Mouse (Mus musculus): ENCODE measurements around the gene Ccdc106.
"Not testable (repeated sequence)": the region's sequence is repeated elsewhere in the genome, so short reads cannot be mapped to it uniquely, and the experiment has no call there.

The Ccdc106 gene

DNA sequence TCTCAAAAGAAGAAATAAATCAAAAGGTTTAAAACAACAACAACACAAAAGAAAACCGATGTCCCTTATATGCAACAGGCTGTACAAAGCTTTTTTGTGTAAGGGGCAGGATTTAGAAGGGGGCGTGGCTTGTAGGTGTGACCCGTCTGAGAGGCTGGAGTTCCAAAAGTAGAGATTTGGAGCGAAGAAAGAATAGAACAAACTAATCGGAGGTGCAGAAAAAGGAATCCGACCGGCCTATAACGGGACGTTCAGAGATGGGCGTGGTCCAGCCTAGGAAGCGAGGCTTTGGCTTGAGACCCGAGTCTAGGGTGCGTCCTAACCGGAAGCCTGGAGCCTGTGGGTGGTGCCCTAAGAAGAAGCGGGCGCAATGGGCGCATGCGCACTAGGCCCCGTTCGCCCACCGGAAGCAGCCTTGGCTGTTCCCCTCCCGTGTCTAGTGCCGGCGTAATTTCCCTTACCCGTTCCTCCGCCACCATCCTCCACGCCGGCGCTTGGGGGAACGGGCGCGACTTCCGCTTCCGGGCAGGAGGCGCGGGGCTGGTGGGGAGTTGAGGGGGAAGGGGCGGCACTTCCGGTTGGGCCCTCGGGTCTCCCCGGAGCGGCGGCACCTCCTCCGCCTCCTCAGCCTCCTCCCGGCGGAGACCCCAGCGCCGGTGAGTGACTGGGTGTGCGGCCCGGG lies at the start of gene Ccdc106, which contains the start of gene Zfp865:
Ccdc106 (plus strand) TSS at position 554 of the 682 bp plus-strand sequence.
Zfp865 (plus strand) TSS at position 377 of the 682 bp plus-strand sequence.
- in situ Hi-C loops (cut with MboI; ENCODE audit: low pct_unique_long_range_greater_than_20kb in 1 of 2, low sequenced_read_pairs in 2 of 2, unreplicated experiment in 1 of 2) = loop anchor here in 1 of 2 experiments (5.0 kb wide), 1 partner anchor 42 kb away; the partner anchor contains the start of gene U2af2

DNA sequence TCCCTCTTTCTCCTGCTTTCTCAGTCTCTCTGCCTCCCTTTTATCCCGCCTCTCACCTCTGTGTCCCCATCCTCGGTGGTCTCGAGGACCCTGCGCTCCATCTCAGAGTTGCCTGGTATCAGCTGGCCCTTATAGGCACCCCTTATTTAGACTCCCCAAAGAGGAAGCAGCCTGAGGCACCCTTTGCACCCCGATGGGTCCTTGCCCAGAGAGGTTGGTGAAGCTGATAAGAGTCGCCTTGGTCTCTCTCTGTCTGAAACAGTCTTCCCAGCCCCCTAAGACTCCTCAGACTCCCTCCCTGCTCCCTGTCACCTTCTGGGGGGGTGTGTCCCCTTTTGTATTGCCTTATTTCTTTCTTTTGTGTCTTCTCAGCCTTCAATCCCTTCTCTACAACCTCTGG lies 49.3 kb upstream of the Ccdc106 start, which contains the start of gene Sbk3:
Sbk3 (minus strand) TSS at position 101 of the 400 bp plus-strand sequence.
- in situ Hi-C loops (cut with MboI; ENCODE audit: low pct_unique_long_range_greater_than_20kb in 1 of 2, low sequenced_read_pairs in 2 of 2, unreplicated experiment in 1 of 2) = no loop called here

DNA sequence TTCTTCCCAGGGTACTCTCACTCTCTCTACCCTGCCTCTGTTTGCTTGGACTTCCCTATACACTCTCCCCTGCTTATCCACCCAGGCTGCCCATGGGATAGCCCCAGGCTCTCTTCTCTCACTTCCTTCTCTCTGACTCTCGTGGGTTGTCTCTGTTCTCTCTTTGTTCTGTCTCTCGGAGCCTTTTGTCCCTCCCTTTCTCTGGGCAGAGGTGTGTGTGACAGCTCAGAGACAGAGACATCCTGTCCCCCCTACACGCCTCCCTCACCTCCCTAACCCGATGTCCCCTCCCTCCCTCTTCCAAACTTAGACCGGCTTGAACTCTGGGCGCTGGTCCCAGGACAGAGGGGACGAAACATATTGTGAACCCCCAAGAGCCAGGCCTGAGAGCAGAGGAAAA lies 48.6 kb upstream of the Ccdc106 start:
- in situ Hi-C loops (cut with MboI; ENCODE audit: low pct_unique_long_range_greater_than_20kb in 1 of 2, low sequenced_read_pairs in 2 of 2, unreplicated experiment in 1 of 2) = no loop called here

DNA sequence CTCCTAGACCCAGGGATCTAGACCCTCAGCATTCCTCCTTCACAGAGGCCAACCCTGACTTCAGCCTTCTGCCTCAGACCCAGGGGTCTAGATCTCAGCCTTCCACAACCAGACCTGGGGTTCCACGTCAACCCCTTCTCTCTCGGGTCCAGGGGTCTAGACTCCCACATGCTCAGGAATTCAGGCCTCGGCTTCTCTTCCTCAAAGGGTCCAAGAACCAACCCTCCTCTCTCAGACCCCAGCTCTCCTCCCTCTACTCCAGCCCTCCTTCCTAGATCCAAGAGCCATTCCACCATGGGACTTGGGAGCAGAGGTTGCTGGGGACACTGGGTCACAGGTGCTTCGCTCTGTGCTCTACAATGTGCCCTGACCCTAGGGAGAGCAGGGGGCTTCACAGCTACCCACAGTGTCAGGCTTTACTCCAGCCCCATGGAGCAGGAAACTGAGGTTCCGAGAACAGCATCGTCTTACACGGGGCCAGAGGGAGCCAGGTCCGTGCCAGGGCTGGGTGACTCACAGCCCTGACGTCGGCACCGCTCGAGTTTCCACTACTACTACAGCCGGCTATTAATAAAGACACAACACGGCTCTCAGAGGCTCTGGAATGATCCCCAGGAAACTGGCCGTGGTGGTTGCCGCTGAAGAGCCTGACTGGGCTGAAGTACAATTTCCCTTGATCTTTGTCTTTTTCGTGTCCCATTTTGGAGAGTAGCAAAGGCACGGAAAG lies 47.9 kb upstream of the Ccdc106 start:
- in situ Hi-C loops (cut with MboI; ENCODE audit: low pct_unique_long_range_greater_than_20kb in 1 of 2, low sequenced_read_pairs in 2 of 2, unreplicated experiment in 1 of 2) = no loop called here

DNA sequence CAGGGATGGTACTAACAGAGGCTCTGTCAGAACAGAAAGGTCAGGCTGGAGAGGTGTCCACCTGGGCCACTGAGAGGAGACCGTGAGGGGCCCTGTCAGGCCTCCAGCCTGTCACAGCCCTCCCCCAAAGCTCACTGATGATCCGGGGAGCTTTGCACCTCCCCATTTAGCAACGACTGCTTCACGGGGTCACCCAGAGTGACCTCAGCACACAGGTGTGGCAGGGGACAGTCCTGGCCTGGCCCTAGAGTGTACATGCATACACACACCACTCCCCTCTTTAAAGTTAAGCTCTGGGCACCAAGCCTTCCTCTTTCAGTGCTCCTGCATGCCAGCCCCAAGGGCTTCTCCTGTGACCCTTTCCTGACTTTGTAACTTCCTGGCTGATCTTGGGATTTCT lies 44.9 kb upstream of the Ccdc106 start:
- in situ Hi-C loops (cut with MboI; ENCODE audit: low pct_unique_long_range_greater_than_20kb in 1 of 2, low sequenced_read_pairs in 2 of 2, unreplicated experiment in 1 of 2) = loop anchor here in 1 of 2 experiments (5.0 kb wide), 1 partner anchor 33 kb away; no protein-coding TSS in a partner anchor

DNA sequence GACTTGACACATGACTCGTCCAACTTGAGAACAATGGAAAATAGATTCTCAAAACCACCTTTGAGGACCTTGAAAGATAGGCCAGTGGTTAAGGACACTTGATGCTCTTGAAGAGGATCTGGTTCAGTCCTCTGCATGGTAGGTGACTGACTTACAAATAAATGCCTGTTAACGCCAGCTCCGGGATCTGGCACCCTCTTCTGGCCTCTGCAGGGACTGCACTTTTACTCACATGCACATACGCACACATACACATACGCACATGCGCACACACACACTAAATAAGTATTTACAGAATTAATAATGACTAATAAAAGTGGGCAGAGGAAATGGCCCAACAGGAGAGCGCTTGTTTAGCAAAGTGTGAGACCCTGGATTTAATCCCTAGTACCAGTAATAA lies 43.5 kb upstream of the Ccdc106 start:
- in situ Hi-C loops (cut with MboI; ENCODE audit: low pct_unique_long_range_greater_than_20kb in 1 of 2, low sequenced_read_pairs in 2 of 2, unreplicated experiment in 1 of 2) = loop anchor here in 1 of 2 experiments (5.0 kb wide), 1 partner anchor 35 kb away; no protein-coding TSS in a partner anchor

DNA sequence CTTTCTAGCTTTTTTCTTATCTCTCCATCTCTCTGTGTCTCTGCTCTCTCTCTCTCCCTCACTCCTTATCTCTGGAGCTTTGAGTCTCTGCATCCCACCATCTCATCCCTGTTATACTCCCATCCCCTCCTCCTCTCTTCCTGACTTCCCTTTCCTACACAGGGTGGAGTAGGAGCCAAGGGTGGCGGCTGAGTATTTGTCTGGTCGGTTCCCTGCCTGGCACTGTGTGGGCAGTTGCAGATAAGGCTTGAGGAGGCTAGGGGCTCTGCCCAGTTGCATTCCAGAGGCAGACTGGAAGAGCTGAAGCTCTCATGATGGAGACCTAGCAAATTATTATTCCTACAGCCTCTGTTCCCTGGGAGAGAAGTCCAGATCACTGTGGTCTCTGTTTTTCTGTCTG lies 32.1 kb upstream of the Ccdc106 start:
- in situ Hi-C loops (cut with MboI; ENCODE audit: low pct_unique_long_range_greater_than_20kb in 1 of 2, low sequenced_read_pairs in 2 of 2, unreplicated experiment in 1 of 2) = no loop called here

DNA sequence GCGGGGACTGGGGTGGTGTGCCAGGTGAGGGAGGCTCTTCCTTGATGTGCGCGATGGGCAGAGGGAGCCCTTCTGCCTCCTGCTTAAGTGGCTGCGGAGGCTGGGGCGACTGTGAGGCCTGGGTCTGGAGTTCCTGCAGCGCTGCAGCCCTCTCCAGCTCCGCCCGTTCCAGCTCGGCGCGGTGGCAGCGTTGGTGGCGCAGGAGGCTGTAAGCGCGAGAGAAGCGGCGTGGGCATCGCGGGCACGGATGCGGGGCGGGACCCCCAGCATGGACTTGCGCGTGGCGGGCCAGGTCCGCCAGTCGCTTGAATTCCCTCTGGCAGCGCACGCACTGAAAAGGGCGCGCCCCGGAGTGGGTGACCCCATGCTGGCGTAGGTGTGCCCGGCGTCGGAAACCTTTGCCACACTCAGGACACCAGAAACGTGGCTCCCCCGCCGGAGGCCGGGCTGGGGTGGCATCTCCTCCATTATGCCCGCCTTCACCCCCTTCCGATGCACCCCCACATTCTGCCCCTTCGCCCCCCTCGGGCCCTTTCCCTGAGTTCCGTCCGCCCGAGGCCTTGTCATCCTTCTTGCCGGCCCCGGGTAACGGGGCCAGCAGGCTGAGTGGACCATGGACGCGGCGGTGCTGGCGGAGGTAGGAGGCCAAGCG lies 26.9 kb upstream of the Ccdc106 start:
- in situ Hi-C loops (cut with MboI; ENCODE audit: low pct_unique_long_range_greater_than_20kb in 1 of 2, low sequenced_read_pairs in 2 of 2, unreplicated experiment in 1 of 2) = no loop called here

DNA sequence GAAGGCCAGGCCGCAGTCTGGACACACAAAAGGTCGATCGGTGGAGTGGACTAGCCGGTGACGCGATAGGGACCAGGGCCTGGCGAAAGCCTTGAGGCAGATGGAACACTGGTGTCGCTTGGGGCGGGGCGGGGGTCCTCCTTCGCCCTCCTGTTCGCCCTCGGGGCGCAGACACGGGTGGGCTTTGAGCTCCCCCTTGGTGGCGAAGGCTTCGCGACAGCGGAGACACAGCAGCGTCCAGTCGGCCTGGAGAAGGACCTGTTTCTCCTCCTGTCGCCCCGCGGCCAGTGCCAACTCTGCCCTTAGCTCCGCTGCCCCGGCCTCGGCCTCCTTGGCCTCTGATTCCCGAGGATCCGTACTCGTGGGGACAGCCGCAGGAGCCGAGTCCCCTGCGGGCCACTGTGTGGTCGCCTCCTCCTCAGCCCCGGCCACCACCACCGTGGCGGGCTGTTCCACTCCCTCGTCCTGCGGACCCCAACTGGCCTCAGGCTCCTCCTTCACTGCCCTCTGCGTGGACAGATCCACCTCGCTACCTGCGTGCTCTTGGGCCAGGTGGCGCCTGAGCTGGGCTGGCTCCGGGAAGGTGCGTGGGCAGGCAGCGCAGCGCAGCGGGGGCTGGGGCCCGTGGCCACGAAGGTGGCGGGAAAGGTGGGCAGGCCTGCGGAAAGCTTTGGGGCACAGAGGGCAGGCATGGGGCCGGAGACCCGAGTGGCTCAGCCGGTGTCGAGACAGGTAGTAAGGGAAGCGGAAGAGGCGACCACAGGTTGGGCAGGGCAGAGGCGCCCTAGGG lies 26.2 kb upstream of the Ccdc106 start:
- in situ Hi-C loops (cut with MboI; ENCODE audit: low pct_unique_long_range_greater_than_20kb in 1 of 2, low sequenced_read_pairs in 2 of 2, unreplicated experiment in 1 of 2) = no loop called here

DNA sequence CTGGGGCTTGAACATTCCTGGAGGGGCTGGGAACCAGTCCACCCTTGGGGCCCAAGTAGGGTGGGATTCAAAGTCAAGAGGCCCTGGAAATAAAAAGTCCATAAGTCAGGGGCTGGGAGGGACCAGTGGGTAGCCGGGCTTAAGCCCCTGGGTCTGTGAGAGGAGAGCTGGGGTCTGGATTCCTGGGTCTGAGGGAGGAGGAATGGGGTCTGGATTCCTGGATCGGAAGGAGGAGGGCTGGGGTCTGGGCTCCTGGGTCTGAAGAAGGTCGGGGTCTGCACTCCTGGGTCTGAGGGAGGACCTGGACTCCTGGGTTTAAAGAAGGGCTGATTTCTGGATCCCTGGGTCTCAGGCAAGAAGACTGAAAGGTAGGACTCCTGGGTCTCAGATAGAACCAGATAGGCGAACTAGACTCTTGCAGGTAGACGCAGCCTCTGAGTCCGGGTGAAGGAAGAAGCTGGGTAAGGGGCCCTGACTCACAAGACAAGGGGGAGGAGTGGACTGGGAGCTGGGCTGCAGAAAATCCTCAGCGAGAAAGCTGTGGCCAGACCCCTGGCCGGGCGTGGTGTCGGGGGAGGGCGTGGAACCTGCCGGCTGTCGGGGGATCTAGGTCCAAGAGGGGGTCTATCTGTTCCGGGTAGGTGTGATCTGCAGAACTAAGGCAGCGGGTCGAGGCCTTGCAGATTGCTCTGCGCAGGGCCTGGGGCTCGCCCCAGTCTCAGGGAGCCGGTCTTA lies 24.9 kb upstream of the Ccdc106 start:
- in situ Hi-C loops (cut with MboI; ENCODE audit: low pct_unique_long_range_greater_than_20kb in 1 of 2, low sequenced_read_pairs in 2 of 2, unreplicated experiment in 1 of 2) = no loop called here

DNA sequence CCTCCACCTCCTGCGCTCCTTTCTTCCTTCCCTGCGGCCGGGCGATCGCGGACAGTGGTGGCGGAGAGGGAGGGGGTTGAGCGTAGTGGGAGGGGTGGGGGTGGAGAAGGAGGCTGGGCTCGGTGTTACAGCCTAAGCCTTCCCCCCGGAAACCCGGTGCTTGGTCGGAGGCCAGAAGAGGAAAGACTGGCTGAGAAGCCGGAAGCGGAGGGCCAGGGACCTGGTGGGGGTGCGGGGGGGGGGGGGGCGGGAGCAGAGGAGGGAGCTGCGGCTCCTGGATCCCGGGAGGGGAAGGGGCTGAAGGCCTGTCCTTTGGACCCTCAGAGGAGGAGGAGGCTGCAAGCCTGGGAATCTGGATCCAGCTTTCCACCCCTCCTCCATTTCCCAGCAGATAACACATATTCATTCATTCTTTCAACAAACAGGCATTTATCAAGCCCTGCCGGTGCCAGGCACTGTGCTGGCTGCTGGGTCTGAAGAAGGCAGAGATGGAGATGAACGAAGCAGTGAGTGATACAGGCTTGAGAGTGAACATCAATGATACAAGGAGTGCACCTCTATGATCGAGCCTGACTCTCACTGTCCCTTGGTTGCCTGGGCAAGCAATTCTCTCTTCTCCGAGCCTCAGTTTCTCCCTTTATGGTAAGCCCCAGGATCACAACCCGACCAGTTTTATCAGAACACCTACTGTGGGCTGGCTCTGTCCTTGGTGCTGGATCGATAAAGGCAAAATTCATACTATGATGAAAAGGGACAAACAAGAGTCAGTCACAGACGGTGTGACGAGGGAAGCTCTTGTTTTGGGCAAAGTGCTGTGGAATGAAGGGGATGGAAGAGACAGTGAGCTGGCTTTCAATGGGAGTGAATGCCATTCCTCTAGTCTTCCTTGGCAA lies 24.1 kb upstream of the Ccdc106 start, which contains the start of gene Zfp579:
Zfp579 (minus strand) TSS at position 156 of the 893 bp plus-strand sequence.
- in situ Hi-C loops (cut with MboI; ENCODE audit: low pct_unique_long_range_greater_than_20kb in 1 of 2, low sequenced_read_pairs in 2 of 2, unreplicated experiment in 1 of 2) = no loop called here

DNA sequence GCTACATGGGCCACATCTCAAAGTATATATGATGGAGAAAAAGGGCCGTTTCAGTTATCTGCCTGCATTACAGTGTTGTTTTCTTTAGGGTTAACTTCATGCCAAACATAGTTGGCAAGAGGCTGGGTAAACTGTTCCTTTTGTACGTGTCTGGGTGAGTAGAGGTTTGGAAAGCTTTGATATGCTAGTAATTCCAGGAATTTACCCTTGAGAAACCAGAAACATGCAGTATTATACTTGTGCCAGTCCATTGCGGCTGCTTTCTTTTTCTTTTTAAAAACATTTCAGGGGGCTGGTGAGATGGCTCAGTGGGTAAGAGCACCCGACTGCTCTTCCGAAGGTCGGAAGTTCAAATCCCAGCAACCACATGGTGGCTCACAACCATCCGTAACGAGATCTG lies 23.4 kb upstream of the Ccdc106 start:
- in situ Hi-C loops (cut with MboI; ENCODE audit: low pct_unique_long_range_greater_than_20kb in 1 of 2, low sequenced_read_pairs in 2 of 2, unreplicated experiment in 1 of 2) = no loop called here

DNA sequence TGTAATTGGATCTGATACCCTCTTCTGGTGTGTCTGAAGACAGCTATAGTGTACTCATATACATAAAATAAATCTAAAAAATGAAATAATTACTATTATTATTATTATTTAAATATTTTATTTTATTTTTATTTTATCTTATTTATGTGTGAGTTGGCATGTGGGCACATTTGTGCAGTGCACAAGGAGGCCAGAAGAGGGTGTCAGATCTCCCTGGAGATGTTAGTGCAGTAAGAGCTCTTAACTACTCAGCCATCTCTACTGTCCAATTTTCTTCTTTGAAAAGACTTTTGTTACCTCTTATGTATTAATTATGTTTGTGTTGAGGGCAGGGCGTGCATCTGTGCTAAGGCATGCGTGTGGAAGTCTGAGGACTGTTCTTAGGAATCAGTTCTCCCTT lies 20.5 kb upstream of the Ccdc106 start:
- in situ Hi-C loops (cut with MboI; ENCODE audit: low pct_unique_long_range_greater_than_20kb in 1 of 2, low sequenced_read_pairs in 2 of 2, unreplicated experiment in 1 of 2) = no loop called here

DNA sequence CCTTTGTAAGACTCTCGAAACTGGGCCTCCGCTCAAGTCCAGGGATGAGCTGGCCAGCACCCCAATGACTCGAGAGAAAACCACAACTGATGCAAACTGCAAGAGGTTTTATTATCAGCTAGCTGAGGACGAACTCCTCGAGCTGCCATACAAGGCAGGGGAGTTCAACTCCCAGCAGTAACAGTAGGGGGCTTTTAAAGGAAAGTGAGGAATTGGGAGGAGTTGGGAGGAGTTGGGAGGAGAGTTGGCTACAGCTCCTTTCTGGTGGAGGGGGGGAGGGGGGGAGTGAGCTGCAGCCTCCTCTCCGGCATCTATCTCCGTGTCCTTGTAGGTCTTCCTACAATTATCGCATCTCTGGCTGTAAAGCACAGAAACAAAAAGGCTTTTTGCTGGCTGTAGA lies 17.5 kb upstream of the Ccdc106 start:
- in situ Hi-C loops (cut with MboI; ENCODE audit: low pct_unique_long_range_greater_than_20kb in 1 of 2, low sequenced_read_pairs in 2 of 2, unreplicated experiment in 1 of 2) = not testable (repeated sequence)

DNA sequence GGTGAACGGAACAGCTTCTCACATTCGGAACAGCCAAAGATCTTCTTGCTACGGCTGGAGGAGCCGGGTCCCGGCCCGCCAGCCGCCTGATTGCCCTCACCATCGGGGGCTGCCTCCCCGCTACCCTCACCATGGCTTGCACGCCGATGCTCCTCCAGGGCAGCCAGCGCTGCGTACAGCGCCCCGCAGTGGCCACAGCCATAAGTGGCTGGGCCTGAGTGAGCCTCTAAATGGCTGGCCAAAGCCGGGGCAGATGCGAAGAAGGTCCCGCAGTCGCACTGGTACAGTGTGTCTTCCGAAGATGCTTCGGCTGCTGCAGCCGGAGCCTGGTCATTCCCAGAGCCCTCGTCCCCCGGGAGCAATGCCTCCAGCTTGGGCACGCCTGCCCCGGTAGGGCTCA lies 12.1 kb upstream of the Ccdc106 start:
- in situ Hi-C loops (cut with MboI; ENCODE audit: low pct_unique_long_range_greater_than_20kb in 1 of 2, low sequenced_read_pairs in 2 of 2, unreplicated experiment in 1 of 2) = no loop called here

DNA sequence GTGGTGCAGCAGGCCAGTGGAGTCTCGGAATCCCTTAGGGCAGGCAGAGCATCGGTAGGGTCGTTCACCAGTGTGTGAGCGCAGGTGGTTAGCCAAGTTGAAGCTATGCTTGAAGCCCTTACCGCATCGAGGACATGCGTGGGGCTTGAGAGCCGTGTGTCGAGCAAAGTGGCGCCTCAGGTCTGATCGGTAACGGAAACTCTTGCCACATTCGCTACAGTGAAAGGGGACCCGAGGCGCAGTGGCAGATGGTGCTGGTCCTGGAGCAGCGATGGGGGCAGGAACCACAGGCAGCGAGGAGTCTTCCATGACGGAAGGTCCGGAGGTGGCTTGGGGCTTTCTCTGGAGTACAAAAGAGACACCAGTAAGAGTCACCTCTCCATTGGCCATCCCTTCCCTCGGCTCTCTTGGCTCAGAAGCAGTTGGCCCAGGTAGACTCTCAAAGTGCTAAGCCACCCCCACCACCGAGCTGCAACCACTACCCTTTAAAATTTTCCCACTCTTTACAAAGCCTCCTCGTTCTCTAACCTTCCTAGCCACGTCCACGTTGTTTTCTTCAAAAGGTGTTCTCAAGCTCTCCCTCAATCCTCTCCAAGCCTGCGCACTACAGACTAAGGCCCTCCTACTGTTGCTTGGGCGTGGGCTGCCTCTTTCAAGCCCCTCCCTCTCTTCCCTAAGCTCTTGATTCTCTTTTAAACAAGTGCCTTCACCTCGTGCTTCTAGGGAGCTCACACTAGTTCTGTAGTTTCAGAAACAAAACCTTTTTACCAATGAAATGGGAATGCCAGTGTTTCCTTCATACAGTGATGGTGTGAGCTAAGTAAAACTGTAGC lies 7.5 kb upstream of the Ccdc106 start:
- in situ Hi-C loops (cut with MboI; ENCODE audit: low pct_unique_long_range_greater_than_20kb in 1 of 2, low sequenced_read_pairs in 2 of 2, unreplicated experiment in 1 of 2) = no loop called here

Data from mouse embryonic stem cell (cell line).